Mouse (Mus musculus) layer of hippocampus, adult 11-12 months (tissue): ENCODE results near the gene Timm17b.
A peak's percentile ranks its signal among the peaks of the same experiment; 100 is the strongest.
"Not testable (repeated sequence)": the region's sequence is repeated elsewhere in the genome, so short reads cannot be mapped to it uniquely, and the experiment has no call there.

Source experiments
- DNase-seq: peaks from one replicate; pipeline ENCODE4 v3.0.0; 2022; ENCODE audit warnings: low spot score

Timm17b gene

DNA sequence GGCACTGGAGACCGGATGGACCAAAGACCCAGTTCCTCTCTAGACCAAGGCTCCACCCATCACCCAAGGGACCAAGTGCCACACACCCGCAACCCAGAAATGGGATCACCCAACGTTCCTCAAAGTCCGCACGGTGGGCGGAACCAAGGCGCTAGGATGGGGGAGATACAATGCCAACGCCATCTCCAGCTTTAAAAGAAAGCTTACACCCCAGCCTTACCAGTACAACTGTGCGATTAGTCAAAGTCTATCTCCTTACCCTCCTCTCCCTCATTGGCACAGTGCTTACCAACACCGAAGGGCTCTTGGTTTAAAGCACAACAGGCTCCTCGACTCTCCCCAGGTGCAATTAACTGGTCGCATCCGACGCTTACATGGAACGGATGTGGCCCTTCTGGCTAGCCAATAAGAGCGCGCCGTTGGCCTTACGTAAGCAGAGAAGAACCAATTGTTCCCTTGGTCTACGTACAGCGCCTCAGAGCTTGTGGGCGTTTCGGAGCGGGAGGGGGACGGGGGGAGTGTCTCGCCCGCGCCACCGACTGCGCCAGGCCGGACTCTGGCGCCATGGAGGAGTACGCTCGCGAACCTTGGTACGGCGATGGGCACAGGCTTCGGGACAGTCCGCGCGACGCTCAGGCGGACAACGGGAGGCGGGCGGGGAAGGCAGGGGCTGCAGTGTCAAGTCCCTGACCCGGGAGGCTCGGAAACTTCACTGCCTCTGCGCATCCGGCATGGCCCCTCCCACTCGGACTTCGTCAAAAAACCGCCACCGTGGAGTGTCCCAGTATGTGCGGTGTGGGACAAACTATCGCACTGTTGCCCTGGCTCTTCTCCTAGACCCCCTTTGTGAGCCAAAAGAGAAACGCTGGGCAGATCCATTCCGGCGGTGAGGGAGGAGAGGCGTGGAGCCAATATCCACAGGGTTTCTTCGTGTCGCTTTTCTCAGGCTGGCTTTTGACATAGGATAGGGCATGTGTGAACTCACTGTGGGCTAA is at the start of gene Timm17b, which contains the start of gene Pqbp1:
Timm17b (plus strand) TSS at position 478 of the 995 bp plus-strand sequence.
Pqbp1 (minus strand) TSS at position 390 of the 995 bp plus-strand sequence.
- DNase-seq, result peak; percentile 90

DNA sequence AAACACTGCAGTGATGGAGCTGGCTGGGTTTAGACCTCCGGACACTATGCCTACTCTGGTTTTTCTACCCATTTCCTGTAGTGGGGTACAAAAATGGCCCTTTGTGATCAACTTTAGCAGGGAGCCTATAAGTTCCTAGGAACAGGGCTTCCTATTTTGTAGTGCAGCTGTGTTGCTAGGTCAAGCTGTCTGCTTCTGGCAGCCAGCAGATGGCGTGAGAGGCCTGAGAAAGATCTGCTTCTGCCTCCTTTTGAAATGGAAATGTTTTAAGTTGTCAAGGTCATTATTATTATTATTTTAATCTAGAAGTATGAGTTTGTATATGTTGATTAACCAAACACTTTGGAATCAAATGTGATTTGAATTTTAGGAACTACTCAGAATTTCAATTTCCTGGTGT is 44.6 kb upstream of the Timm17b start:
- peak; percentile 29 for DNase-seq

GRCm38 (mm10) chrX:7859191-7859753 is 39.9 kb upstream of the Timm17b start:
- DNase-seq, result no peak

DNA sequence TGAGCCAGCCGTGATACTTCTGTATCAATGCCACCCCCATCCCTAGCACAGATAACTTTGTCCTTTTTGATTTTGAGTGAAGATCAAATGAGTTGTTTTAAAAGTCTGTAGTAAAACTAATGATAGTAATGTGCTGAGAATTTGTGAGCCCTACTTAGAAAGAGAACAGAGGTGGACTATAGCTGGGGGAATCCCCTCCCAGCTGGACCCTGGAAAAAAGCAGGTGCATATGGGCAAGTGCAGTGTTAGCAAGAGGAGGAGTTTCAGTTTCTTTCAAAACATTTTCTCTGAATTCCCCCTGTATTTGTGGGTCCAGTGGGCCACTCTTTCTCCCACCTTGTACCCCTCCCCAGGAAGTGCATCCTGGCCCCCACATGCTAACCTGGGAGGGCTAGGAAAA is 36.0 kb upstream of the Timm17b start:
- no peak for DNase-seq

GRCm38 (mm10) chrX:7864551-7864950 is 34.6 kb upstream of the Timm17b start:
- DNase-seq, result no peak

DNA sequence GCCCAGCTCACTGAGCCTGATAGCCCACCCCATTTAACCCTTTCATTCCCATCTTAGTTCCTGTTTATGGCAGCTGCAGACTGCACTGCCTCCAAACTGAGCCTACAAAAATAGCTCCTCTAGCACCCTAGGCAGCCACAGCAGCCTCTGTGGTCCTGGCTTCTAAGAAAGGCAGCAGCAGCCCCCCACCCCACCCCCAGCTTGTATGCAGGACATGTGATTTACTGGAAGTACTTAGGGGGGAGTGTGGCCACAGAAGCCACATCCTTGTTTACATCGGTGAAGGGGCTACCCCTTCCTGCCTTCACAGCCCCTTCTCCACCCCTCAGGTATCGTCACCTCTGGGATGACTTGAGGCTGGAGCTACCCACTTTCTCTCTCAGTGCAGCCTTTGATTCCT is 33.8 kb upstream of the Timm17b start:
- DNase-seq, result no peak

DNA sequence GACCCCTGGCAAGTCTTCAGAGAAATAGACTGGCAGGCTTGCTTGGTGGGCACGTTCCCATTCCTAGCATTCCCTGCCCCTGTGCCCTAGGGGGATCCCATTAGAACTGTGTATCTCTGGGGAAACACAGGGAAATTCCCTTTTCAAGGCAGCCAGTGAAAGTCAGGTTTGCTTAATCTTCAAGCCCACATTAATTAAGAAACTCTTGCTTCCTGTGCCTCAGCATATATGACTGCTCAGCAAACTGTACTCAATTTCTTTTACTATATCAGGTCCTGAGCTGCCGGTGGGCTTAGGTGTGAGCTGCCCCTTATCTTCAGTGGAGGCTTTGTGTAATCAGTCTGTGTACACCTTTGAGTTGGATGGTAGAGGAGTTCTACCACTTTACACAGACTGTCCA is 33.4 kb upstream of the Timm17b start:
- DNase-seq, result no peak

- DNase-seq, result no peak
These were observed 32.0 kb upstream of the Timm17b start for GRCm38 (mm10) chrX:7867141-7867540.

DNA sequence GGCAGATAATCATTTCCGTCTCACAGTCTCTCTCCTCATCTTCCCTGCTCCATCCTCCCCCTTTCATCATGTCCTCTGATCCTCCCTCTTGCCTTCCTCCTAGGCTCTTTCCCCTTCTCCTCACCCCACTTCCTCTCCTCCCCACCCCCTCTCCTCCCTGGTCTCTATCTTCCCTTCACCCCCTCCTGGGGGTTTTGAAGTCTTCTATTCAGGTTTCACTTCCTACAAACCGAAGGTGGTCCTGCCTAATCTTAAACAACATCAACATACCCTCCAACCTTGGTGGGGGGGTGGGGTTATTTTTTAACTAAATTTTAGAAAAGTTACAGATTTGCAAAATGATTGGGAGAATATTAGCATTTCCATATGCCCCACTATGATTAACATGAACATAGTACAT is 30.7 kb upstream of the Timm17b start:
- DNase-seq, result no peak

DNA sequence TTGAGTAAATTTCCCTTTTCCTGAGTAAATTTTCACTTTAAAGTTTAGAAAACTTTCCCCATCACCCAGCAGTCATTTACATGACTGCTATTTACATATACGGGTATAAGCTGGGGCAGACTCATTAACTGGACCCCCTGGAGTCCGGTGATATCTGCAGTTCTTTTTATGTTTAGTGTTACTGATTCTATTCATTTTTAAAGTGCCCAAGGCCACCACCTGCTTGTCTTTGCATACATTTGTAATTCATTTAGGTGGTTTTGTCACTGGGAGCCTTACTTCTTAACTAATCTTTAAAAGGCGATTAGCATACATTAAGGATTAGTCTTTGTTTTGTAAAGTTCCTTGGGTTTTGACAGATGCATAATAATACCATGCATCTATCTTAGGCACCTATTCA is 29.3 kb upstream of the Timm17b start:
- no peak for DNase-seq

- peak; percentile 79 for DNase-seq
These were observed 21.1 kb upstream of the Timm17b start, which contains the start of gene Pim2 for GRCm38 (mm10) chrX:7878007-7878419. Gene Pim2, plus strand, starts transcription at chrX:7878262.

DNA sequence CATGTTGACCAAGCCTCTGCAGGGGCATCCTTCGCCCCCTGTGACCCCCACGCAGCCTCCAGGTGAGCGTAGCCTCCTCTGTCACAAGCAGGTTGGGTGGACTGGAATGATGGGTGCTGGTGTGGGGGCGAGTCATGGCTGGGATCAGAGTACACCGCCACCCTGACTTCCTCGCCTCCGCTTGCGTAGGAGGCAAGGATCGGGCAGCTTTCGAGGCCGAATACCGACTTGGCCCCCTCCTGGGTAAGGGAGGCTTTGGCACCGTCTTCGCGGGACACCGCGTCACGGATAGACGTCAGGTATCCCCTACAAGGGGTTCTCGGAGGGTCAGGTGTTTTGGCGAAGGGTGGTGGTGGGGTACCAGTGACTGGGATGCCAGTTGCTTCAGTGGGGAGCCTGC is 20.7 kb upstream of the Timm17b start:
- DNase-seq, result no peak

DNA sequence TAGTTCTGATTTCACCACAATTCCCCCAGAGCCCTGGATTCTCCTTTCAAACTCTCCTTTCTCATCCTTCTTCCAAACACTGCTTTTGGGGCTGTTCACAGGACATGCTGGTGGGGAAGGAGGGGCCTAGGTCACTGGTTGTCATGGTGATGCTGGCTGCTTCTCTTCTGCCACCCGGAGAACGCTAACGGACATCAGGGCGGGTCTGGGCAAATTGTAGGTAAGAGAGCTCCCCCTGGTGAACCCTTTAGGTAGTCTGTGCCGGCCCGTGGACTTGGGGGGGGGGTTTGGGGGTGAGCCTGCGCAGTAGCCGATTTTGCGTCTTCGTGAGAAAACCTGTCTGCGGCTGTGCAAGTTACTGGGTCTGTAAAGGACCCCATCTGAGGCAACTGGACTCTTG is 19.3 kb upstream of the Timm17b start:
- DNase-seq, result peak; percentile 64

DNA sequence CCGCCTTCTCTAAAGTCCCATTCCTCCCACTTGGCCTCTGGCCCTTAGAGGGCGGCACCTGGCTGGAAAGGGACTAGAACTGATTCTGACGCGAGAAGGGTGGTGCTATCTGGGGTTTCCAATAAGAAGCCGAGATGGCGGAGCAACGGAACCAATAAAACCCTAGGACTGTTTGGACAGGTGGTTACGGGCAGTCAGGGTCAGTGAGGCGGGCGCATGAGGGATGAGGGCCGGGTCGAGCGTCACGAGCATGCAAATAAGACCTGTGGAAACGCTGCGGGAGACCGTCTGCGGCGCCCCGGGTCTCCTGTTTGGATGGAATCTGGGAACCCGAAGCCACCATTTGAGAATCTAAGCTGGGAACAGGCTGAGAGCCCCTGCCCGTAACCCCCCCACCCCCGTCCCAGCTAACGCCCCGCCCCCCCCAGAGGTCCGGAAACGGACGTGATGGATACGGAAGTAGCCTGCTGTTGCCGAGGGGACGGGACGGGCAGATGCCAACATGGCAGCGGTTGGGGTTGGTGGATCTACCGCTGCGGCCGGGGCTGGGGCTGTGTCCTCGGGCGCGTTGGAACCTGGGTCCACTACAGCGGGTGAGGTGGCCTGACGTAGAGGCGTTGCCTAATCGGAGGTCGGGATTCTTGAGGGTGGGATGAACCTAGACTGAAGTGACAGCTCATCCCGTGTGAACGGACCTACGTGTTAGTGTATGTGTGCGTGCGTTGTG is 15.2 kb upstream of the Timm17b start, which contains the start of gene Slc35a2:
Slc35a2 (plus strand) TSS at position 188 of the 727 bp plus-strand sequence.
- peak; percentile 85 for DNase-seq

GRCm38 (mm10) chrX:7898211-7898610 is 946 bp upstream of the Timm17b start:
- DNase-seq, result no peak

GRCm38 (mm10) chrX:7904441-7904840 is 5.3 kb downstream of the Timm17b start:
- no peak for DNase-seq

GRCm38 (mm10) chrX:7907735-7908134 is 8.6 kb downstream of the Timm17b start, which contains the start of gene Gm10491:
Gene Gm10491, minus strand, starts transcription at chrX:7907835.
- DNase-seq, result no peak

DNA sequence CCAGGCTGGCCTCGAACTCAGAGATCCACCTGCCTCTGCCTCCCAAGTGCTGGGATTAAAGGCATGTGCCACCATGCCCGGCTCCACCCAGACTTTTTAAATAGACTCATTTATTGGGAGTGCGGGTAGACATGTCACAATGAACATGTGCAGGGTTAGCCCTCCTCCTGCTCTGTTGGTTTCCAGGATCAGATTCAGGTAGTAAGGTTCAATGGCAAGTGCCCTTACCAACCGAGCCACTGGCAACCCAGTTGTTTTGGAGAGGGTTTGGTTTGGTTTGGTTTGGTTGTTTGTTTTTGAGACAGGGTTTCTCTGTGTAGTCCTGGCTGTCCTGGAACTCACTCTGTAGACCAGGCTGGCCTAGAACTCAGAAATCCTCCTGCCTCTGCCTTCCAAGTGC is 10.1 kb downstream of the Timm17b start, which contains the start of gene Gm10490:
Gm10490 (plus strand) TSS at position 301 of the 400 bp plus-strand sequence.
- not testable (repeated sequence) for DNase-seq

DNA sequence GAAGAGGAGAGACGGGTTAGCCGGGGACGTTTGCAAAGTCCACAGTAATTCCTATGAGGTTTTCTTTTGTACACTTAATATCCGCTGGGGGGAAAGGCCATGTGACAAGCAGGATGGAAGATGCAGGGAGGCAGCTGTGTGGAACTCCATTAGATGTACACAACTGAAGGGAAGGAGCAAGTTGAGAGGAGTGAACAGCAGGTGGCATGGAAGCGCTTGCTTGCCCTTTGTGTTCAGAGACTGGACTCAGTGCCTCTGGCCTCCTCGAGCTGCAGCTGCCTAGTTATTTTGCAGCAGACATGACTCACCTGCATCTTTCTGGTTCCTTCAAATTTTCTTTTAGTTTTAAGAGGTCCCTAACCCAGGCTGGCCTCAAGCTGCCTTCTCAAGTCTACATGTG is 11.3 kb downstream of the Timm17b start:
- no peak for DNase-seq

DNA sequence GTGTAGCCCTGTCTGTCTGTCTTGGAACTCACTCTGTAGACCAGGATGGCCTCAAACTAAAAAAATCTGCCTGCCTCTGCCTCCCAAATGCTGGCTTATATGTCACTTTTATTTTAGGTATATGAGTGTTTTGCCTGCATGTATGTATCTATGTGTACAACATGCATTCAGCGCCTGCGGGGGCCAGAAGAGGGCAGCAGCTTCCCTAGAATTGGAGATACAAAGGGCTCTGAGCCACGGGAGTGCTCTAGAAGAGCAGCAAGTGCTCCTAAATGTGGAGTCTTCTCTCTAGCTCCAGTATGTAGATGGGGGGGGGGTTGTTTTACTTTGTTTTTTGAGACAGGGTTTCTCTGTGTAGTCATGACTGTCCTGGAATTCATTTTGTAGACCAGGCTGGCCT is 16.5 kb downstream of the Timm17b start:
- not testable (repeated sequence) for DNase-seq

GRCm38 (mm10) chrX:7917960-7918359 is 18.8 kb downstream of the Timm17b start:
- not testable (repeated sequence) for DNase-seq
